Mouse (Mus musculus) stomach, embryonic 16.5 days (tissue): Measurements from ENCODE around the gene Sult6b2. TPM values are rescaled to one million over a fixed set of nuclear protein-coding genes. Genes with fewer than 3 reads are reported as not detected.

Source experiments
- ATAC-seq: fragments of 200-750 bp; cut with Nextera tagmentation; 2 replicates; pipeline ENCODE4 v1.8.0; 2017; ENCODE audit warnings: moderate number of reproducible peaks, moderate TSS enrichment; ENCODE audit not compliant: insufficient read depth, low FRiP score
- H3K27ac ChIP-seq: fragments of 300-500 bp; sonication (generic); 2 replicates; pipeline ENCODE4 v1.5.1; 2014; ENCODE audit warnings: low read length
- H3K27me3 ChIP-seq: fragments of 300-500 bp; sonication (generic); 2 replicates; pipeline ENCODE4 v1.6.1; 2014; ENCODE audit warnings: low read length, control low read depth, mixed read lengths; ENCODE audit not compliant: control insufficient read depth, insufficient read depth
- H3K36me3 ChIP-seq: fragments of 300-500 bp; sonication (generic); 2 replicates; pipeline ENCODE4 v1.6.1; 2014; ENCODE audit warnings: low read length; ENCODE audit not compliant: control insufficient read depth, insufficient read depth
- H3K4me1 ChIP-seq: fragments of 300-500 bp; sonication (generic); 2 replicates; pipeline ENCODE4 v1.6.1; 2014; ENCODE audit warnings: low read length, control low read depth, mixed read lengths; ENCODE audit not compliant: control insufficient read depth, insufficient read depth
- H3K4me2 ChIP-seq: fragments of 300-500 bp; sonication (generic); 2 replicates; pipeline ENCODE4 v1.6.1; 2014; ENCODE audit warnings: low read depth, low read length, mixed read lengths
- H3K4me3 ChIP-seq: fragments of 300-500 bp; sonication (generic); replicated peaks from 2 replicates; pipeline ENCODE4 v1.5.1; 2014; ENCODE audit warnings: mild to moderate bottlenecking, low read length
- H3K9ac ChIP-seq: fragments of 300-500 bp; sonication (generic); 2 replicates; pipeline ENCODE4 v1.6.1; 2014; ENCODE audit warnings: low read length
- H3K9me3 ChIP-seq: fragments of 300-500 bp; sonication (generic); replicated peaks from 2 replicates; pipeline ENCODE4 v1.6.1; 2016; ENCODE audit warnings: low read length, control low read depth; ENCODE audit not compliant: control insufficient read depth
- WGBS: fragments of 180-500 bp; shearing (Covaris S2); extraction: QIAGEN DNeasy Blood & Tissue Kit; methylation state at CpG from one replicate; pipeline ENCODE4 v1.1.7; 2014; 5-methylcytosine and 5-hydroxymethylcytosine counted together
- polyA plus RNA-seq: library from polyadenylated mRNA; unstranded; fragments of >200 nt; fragmentation: Nextera tagmentation; extraction: Ambion mirVana; gene quantifications from 2 replicates; pipeline ENCODE4 v1.2.1, GENCODE M21; 2015

Gene Sult6b2
- polyA plus RNA-seq, 1 experiment from 2014 or later = 3.1 TPM

DNA sequence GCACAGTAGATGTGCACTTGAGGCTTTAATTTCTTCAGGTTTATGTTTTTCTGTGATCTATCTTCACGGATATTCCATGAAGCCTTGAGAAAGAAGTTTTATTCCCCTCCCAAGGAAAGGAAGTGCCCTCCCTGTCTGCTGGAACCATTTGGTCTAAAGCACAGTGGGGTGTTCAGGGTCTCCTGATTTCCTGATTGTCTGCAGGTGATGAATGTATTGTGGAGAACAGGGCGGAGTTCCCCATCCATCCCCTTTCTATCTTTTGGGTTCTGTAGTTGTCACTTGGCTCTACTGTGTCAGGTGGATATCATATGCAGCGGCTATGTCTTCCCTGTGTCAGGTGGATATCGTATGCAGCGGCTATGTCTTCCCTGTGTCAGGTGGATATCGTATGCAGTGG is 62.5 kb downstream of the Sult6b2 start:
- no peak overlapping the region for H3K9ac ChIP-seq
- H3K4me2 ChIP-seq = no peak overlapping the region
- peaks cover 2% of the 10 kb centered on the region; the same call in 1 of the 2 replicates for H3K4me1 ChIP-seq
- ATAC-seq = no peak
- WGBS = 89% methylated on average over 6 of the region's 6 CpGs
- no peaks in the 10 kb centered on the region for H3K9me3 ChIP-seq
- no peak overlapping the region for H3K27ac ChIP-seq
- no peak overlapping the region for H3K4me3 ChIP-seq
- H3K27me3 ChIP-seq = no peaks in the 10 kb centered on the region
- H3K36me3 ChIP-seq = no peaks in the 10 kb centered on the region

DNA sequence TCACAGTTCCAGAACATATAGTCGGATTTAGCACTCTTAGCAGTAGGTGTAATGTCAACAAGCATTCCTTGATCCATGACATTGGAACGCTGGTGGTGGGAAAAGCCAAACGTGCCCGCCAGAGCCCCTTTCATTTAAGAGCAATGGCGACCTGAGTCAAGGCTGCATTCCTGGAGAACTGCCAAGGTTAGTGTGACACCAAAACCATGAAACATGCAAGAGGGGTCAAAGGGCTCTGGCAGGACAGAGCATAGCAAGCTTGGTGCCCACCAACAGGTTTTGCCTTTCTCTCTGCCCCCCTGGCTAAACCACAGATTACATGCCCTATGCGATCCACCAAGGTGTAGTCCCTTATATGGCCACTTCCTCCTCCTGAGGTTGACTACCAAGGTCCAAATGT is 65.7 kb downstream of the Sult6b2 start:
- no peak for ATAC-seq
- Histone ChIP-seq H3K4me1 (no peaks in the 10 kb centered on the region), H3K27ac (no peak overlapping the region), H3K4me3 (no peak overlapping the region), H3K4me2 (no peak overlapping the region), H3K9ac (no peak overlapping the region), H3K36me3 (no peaks in the 10 kb centered on the region), H3K27me3 (no peaks in the 10 kb centered on the region), H3K9me3 (no peaks in the 10 kb centered on the region)
- WGBS = 71% methylated on average over 6 of the region's 6 CpGs

DNA sequence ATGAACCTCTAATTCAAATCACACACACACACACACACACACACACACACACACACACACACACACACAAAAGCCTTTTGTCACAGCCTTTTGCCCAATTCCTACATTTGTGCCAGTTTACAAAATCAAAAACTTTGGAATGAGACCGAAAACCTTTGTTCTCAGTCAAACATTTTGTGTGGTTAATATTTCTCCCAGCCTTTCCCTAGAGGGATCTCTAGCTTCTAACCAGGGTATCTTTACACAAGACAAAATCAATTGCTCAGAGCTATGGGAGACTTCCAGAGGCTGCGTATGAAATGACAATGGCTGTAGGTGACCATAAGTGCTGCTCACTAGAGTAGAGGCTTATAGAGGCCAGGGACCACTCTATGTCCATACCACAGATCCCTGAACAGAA is 66.1 kb downstream of the Sult6b2 start:
- Histone ChIP-seq H3K4me2 (no peak overlapping the region), H3K27me3 (no peaks in the 10 kb centered on the region), H3K4me3 (no peak overlapping the region), H3K9me3 (no peaks in the 10 kb centered on the region), H3K36me3 (no peaks in the 10 kb centered on the region), H3K4me1 (no peaks in the 10 kb centered on the region), H3K9ac (no peak overlapping the region), H3K27ac (no peak overlapping the region)
- no peak for ATAC-seq
- WGBS = 82% methylated on average over 2 of the region's 2 CpGs

DNA sequence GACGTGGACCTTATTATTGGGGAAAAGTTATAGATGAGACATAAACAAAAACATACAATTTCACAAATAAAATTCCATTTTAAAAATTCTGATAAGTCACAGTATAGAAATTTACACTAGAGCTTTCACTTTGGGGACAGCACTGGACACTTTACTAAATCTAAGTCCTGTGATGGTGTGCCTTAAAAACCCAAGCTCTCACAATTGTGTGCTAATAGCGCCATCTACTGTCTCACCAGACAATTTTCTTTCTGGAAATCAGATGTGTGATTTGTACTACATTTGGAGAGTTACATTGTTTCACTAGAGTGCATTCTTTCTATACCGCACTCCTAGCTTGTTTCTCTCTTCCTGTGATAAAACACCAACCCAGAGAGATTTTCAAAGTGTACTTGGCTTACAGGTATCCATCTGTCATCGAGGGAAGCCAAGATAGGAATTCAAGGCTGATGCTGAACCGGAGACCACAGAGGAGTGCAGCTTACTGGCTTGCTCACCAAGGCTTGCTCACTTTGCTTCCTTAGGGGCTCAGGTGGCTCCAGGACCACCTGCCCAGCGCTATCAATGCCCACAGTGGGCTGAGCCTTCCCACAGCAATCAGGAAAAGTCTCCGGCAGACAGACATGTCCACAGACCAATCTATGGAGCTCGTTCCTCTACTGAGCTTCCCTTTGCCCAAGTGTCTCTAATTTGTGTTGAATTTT is 68.8 kb downstream of the Sult6b2 start:
- 41% methylated on average over 8 of the region's 8 CpGs for WGBS
- Histone ChIP-seq H3K27ac (no peak overlapping the region), H3K4me3 (no peak overlapping the region), H3K4me2 (no peak overlapping the region), H3K27me3 (no peaks in the 10 kb centered on the region), H3K4me1 (0 out of 2 replicates have a peak, but pooled peaks cover 2% of the 10 kb centered on the region), H3K36me3 (no peaks in the 10 kb centered on the region), H3K9ac (no peak overlapping the region), H3K9me3 (no peaks in the 10 kb centered on the region)
- no peak for ATAC-seq

Other genes with a start within 250 kb of the Sult6b2 start
- gene Kcnj8, start 232.9 kb downstream of the Sult6b2 start, polyA plus RNA-seq = 51.8 and 57.9 TPM in 2 replicates
- 14.7 and 14.9 TPM in 2 replicates for gene Abcc9, start 102.2 kb downstream of the Sult6b2 start, polyA plus RNA-seq
- 83.6 and 90.7 TPM in 2 replicates for gene Cmas, start 47.8 kb downstream of the Sult6b2 start, polyA plus RNA-seq
- gene St8sia1, start 159.9 kb upstream of the Sult6b2 start, polyA plus RNA-seq = 1.1 TPM in 2 replicates